Mouse (Mus musculus) CH12.LX (cell line): Measurements from ENCODE around the gene Acoxl. TPM values are rescaled to one million over a fixed set of nuclear protein-coding genes. Genes with fewer than 3 reads are reported as not detected.

Experiments
- DNase-seq: peaks from one replicate; pipeline ENCODE4 v3.0.0-alpha.2; 2013; ENCODE audit errors: extremely low read depth
- H3K27ac ChIP-seq: 2 replicates; pipeline ENCODE4 v1.5.1; 2012; ENCODE audit warnings: low read depth, mild to moderate bottlenecking, control low read depth, moderate library complexity; ENCODE audit not compliant: insufficient read depth
- H3K27me3 ChIP-seq: replicated peaks from 2 replicates; pipeline ENCODE3; 2012; ENCODE audit warnings: inconsistent platforms
- H3K36me3 ChIP-seq, 2 experiments: replicated peaks in 1 of 2; 2 replicates each; pipeline versions ENCODE3 to v1.6.1; 2012; ENCODE audit warnings: inconsistent platforms in 1 of 2, low read length in 1 of 2, mild to moderate bottlenecking in 1 of 2, mixed read lengths in 1 of 2, moderate library complexity in 1 of 2; ENCODE audit not compliant: control insufficient read depth in 1 of 2, insufficient read depth in 1 of 2
- H3K4me1 ChIP-seq, 2 experiments: 2 replicates each; pipeline ENCODE4 v1.6.1; 2012; ENCODE audit warnings: inconsistent platforms in 1 of 2, moderate library complexity in 1 of 2; ENCODE audit not compliant: insufficient read depth in 2 of 2, control insufficient read depth in 1 of 2
- H3K4me2 ChIP-seq: 2 replicates; pipeline ENCODE4 v1.6.1; 2012; ENCODE audit warnings: low read depth, mild to moderate bottlenecking, control low read depth; ENCODE audit not compliant: poor library complexity, insufficient read depth, severe bottlenecking
- H3K4me3 ChIP-seq, 3 experiments: fragments of 150-350 bp in 1 of 3; sonication (generic) in 1 of 3; replicated peaks in 1 of 3; 2 replicates each; pipeline versions ENCODE3 to v1.5.1; 2011 to 2012; ENCODE audit warnings: low read depth in 2 of 3, low read length in 2 of 3, mild to moderate bottlenecking in 2 of 3, moderate library complexity in 2 of 3, control low read depth in 1 of 3, improper control_type of control experiment in 1 of 3, inconsistent platforms in 1 of 3, mixed read lengths in 1 of 3; ENCODE audit not compliant: poor library complexity in 1 of 3
- H3K79me2 ChIP-seq: replicated peaks from 2 replicates; pipeline ENCODE4 v1.6.1; 2012; ENCODE audit warnings: mild to moderate bottlenecking, moderate library complexity; ENCODE audit not compliant: control insufficient read depth, poor library complexity, insufficient read depth, severe bottlenecking; ENCODE audit errors: extremely low read depth
- H3K9ac ChIP-seq: 2 replicates; pipeline ENCODE4 v1.6.1; 2012; ENCODE audit warnings: low read depth, mild to moderate bottlenecking, control low read depth, moderate library complexity; ENCODE audit not compliant: insufficient read depth
- H3K9me3 ChIP-seq: replicated peaks from 2 replicates; pipeline ENCODE3; 2012; ENCODE audit warnings: low read length, inconsistent platforms, mixed read lengths
- CHD1 ChIP-seq: IDR thresholded peaks from 2 replicates; pipeline ENCODE4 v1.6.1; 2012; ENCODE audit warnings: low read depth, low read length, improper control_type of control experiment, inconsistent platforms
- CHD2 ChIP-seq: IDR thresholded peaks from 2 replicates; pipeline ENCODE4 v1.6.1; 2011; ENCODE audit warnings: low read length, improper control_type of control experiment
- CTCF ChIP-seq, 2 experiments: IDR thresholded peaks in 1 of 2; conservative IDR thresholded peaks in 1 of 2; 2 replicates each; pipeline ENCODE4 v1.5.1; 2011 to 2012; ENCODE audit warnings: low read depth in 2 of 2, low read length in 2 of 2, improper control_type of control experiment in 1 of 2, inconsistent platforms in 1 of 2, mild to moderate bottlenecking in 1 of 2, moderate library complexity in 1 of 2
- ELF1 ChIP-seq: IDR thresholded peaks from 2 replicates; pipeline ENCODE4 v1.6.1; 2014; ENCODE audit warnings: low read depth, mild to moderate bottlenecking, inconsistent platforms, low read length, improper control_type of control experiment
- EP300 ChIP-seq: IDR thresholded peaks from 2 replicates; pipeline ENCODE4 v1.6.1; 2011; ENCODE audit warnings: low read length, improper control_type of control experiment
- HCFC1 ChIP-seq: IDR thresholded peaks from 2 replicates; pipeline ENCODE4 v1.6.1; 2012; ENCODE audit warnings: low read depth, mild to moderate bottlenecking, inconsistent platforms, low read length, improper control_type of control experiment
- IRF4 ChIP-seq: IDR thresholded peaks from 2 replicates; pipeline ENCODE4 v1.6.1; 2014; ENCODE audit warnings: low read depth, mild to moderate bottlenecking, inconsistent platforms, low read length, improper control_type of control experiment
- JUN ChIP-seq: IDR thresholded peaks from 2 replicates; pipeline ENCODE4 v1.6.1; 2011; ENCODE audit warnings: low read depth, mild to moderate bottlenecking, low read length, improper control_type of control experiment, moderate library complexity; ENCODE audit not compliant: insufficient read depth
- JUND ChIP-seq: conservative IDR thresholded peaks from 2 replicates; pipeline ENCODE4 v1.6.1; 2011; ENCODE audit warnings: low read depth, low read length, improper control_type of control experiment
- KAT2A ChIP-seq: IDR thresholded peaks from 2 replicates; pipeline ENCODE4 v1.6.1; 2012; ENCODE audit warnings: low read length, improper control_type of control experiment, inconsistent platforms; ENCODE audit not compliant: insufficient replicate concordance
- MAFK ChIP-seq: IDR thresholded peaks from 2 replicates; pipeline ENCODE4 v1.6.1; 2011; ENCODE audit warnings: low read length, improper control_type of control experiment; ENCODE audit not compliant: insufficient replicate concordance
- MAX ChIP-seq: IDR thresholded peaks from 2 replicates; pipeline ENCODE4 v1.6.1; 2011; ENCODE audit warnings: low read length, improper control_type of control experiment
- MXI1 ChIP-seq: IDR thresholded peaks from 2 replicates; pipeline ENCODE4 v1.6.1; 2011; ENCODE audit warnings: mild to moderate bottlenecking, low read depth, low read length, improper control_type of control experiment
- MYC ChIP-seq: IDR thresholded peaks from 2 replicates; pipeline ENCODE4 v1.6.1; 2011; ENCODE audit warnings: low read depth, mild to moderate bottlenecking, improper control_type of control experiment, low read length
- NELFE ChIP-seq: IDR thresholded peaks from 2 replicates; pipeline ENCODE4 v1.6.1; 2011; ENCODE audit warnings: low read depth, low read length, improper control_type of control experiment
- POLR2AphosphoS2 ChIP-seq: IDR thresholded peaks from 2 replicates; pipeline ENCODE4 v1.6.1; 2011; ENCODE audit warnings: low read depth, low read length, improper control_type of control experiment
- RAD21 ChIP-seq: IDR thresholded peaks from 2 replicates; pipeline ENCODE4 v1.6.1; 2011; ENCODE audit warnings: low read depth, mild to moderate bottlenecking, low read length, improper control_type of control experiment, moderate library complexity
- SIN3A ChIP-seq: IDR thresholded peaks from 2 replicates; pipeline ENCODE4 v1.6.1; 2012; ENCODE audit warnings: low read length, improper control_type of control experiment, inconsistent platforms
- SMC3 ChIP-seq: IDR thresholded peaks from 2 replicates; pipeline ENCODE4 v1.6.1; 2011; ENCODE audit warnings: low read depth, low read length, improper control_type of control experiment
- TCF12 ChIP-seq: IDR thresholded peaks from 2 replicates; pipeline ENCODE4 v1.6.1; 2014; ENCODE audit warnings: low read depth, mild to moderate bottlenecking, inconsistent platforms, low read length, improper control_type of control experiment
- UBTF ChIP-seq: IDR thresholded peaks from 2 replicates; pipeline ENCODE4 v1.6.1; 2012; ENCODE audit warnings: low read depth, mild to moderate bottlenecking, inconsistent platforms, low read length, improper control_type of control experiment, moderate library complexity
- ZC3H11A ChIP-seq: IDR thresholded peaks from 2 replicates; pipeline ENCODE4 v1.6.1; 2012; ENCODE audit warnings: low read depth, mild to moderate bottlenecking, inconsistent platforms, low read length, improper control_type of control experiment
- ZKSCAN1 ChIP-seq: IDR thresholded peaks from 2 replicates; pipeline ENCODE4 v1.6.1; 2012; ENCODE audit warnings: low read depth, inconsistent platforms, low read length, improper control_type of control experiment, borderline replicate concordance
- ZMIZ1 ChIP-seq: IDR thresholded peaks from 2 replicates; pipeline ENCODE4 v1.6.1; 2012; ENCODE audit warnings: low read depth, mild to moderate bottlenecking, inconsistent platforms, low read length, improper control_type of control experiment
- ZNF384 ChIP-seq: IDR thresholded peaks from 2 replicates; pipeline ENCODE4 v1.6.1; 2012; ENCODE audit warnings: low read depth, low read length, improper control_type of control experiment, inconsistent platforms
- dilution Hi-C: fragments of 300-500 bp; cut with MboI; formaldehyde crosslinking; loops from 2 replicates; pipeline ENCODE4 v1.14.3; 2020; ENCODE audit warnings: low sequenced_read_pairs; ENCODE audit not compliant: extremely low pct_unique_long_range_greater_than_20kb, extremely low pct_ligation_motif_present
- in situ Hi-C: fragments of 300-500 bp; cut with MboI; formaldehyde crosslinking; loops from 3 replicates; pipeline ENCODE4 v1.14.3; 2019; ENCODE audit warnings: low sequenced_read_pairs, low pct_ligation_motif_present, low pct_unique_long_range_greater_than_20kb, mixed read lengths
- polyA plus RNA-seq: library from polyadenylated mRNA; unstranded; fragments of >175 nt; gene quantifications from 2 replicates; pipeline ENCODE4 v1.2.1, GENCODE M21; 2012; ENCODE audit warnings: low read depth; ENCODE audit not compliant: insufficient read length
- total RNA-seq, 2 experiments: library from RNA; depleted of rRNA; stranded (reverse); fragments of 300-350 nt in 1 of 2; fragments of >200 nt in 1 of 2; gene quantifications; 2 replicates each; pipeline ENCODE4 v1.2.3; 2012 to 2014

The Acoxl gene
- total and polyA plus RNA-seq, 3 experiments = 0.25 to 0.43 TPM; not detected in 1

DNA sequence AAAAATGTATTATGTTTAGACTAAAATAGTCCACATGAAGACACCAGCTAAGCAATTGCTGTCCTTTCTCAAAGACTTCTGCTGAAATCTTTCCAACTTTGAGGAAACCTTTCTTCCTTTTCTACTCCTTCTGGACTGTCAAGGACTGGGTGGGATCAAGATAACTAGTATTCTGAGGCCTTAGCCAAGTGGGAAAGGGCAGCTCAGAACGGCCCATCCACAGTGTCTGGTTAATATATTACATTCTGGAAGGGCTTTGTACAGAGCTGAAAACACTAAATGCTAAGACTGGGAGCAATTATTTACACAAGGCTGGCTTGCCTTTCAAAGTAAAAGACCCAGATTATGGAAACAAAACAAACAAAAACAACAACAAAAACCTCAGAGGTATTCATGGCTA lies 256.6 kb downstream of the Acoxl start:
- H3K9me3 ChIP-seq = no peaks in the 10 kb centered on the region
- H3K79me2 ChIP-seq = no peaks in the 10 kb centered on the region
- no peaks in the 10 kb centered on the region for H3K36me3 ChIP-seq
- no peak overlapping the region for H3K4me2 ChIP-seq
- H3K27ac ChIP-seq = no peak overlapping the region
- TF ChIP-seq KAT2A (no peak), JUND (no peak), MYC (no peak), MXI1 (no peak), UBTF (no peak), ELF1 (no peak), JUN (no peak), SMC3 (no peak), CTCF (conservative IDR thresholded peaks at IDR 0.05 in 1 of 2, IDR thresholded peaks at IDR 0.05 in 1 of 2; ENCODE audit: low read depth in 2 of 2, low read length in 2 of 2) (no peak), EP300 (no peak), CHD2 (no peak), NELFE (no peak), IRF4 (no peak)
- H3K4me1 ChIP-seq = peaks cover 38 to 84% of the 10 kb centered on the region in 2 experiments
- DNase-seq = no peak
- H3K27me3 ChIP-seq = no peaks in the 10 kb centered on the region
- no peak overlapping the region for H3K4me3 ChIP-seq
- no peak overlapping the region for H3K9ac ChIP-seq
- dilution Hi-C loops = no loop called here
- in situ Hi-C loops = loop anchor here (25.0 kb wide), 1 partner anchor 208 kb away; no protein-coding TSS in a partner anchor

DNA sequence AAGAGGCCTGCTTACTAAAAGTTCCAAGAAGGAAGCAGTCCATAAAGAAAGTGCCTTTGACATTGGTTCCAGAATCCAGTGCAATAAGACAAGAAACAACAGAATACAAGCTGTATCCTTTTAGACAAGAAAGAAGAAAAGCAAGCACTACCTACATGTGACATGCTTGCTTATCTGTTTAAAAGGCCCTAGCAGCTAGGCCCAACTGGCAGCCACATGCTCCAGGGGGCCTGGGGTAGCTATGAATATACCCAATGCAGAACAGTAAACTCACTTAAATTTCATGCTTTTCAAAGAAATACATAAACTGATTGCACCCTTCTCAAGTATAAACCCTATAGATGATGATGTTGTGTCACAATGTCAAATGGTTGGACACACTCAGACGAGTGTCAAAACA lies 257.4 kb downstream of the Acoxl start:
- H3K4me2 ChIP-seq = no peak overlapping the region
- in situ Hi-C loops = loop anchor here (25.0 kb wide), 1 partner anchor 209 kb away; no protein-coding TSS in a partner anchor
- peaks cover 30 to 84% of the 10 kb centered on the region in 2 experiments for H3K4me1 ChIP-seq
- H3K4me3 ChIP-seq = no peak overlapping the region
- H3K9me3 ChIP-seq = no peaks in the 10 kb centered on the region
- no peak for DNase-seq
- H3K9ac ChIP-seq = no peak overlapping the region
- no peak overlapping the region for H3K27ac ChIP-seq
- no peak for TF ChIP-seq MAFK
- TF ChIP-seq JUND = no peak
- no peak for TF ChIP-seq MAX
- no peak for TF ChIP-seq ZMIZ1
- TF ChIP-seq RAD21 = no peak
- no peak for TF ChIP-seq ZNF384
- TF ChIP-seq CHD2 = no peak
- TF ChIP-seq ZC3H11A = no peak
- TF ChIP-seq TCF12 = no peak
- TF ChIP-seq POLR2AphosphoS2 = no peak
- TF ChIP-seq ZKSCAN1 = no peak
- no peak for TF ChIP-seq CTCF (conservative IDR thresholded peaks at IDR 0.05 in 1 of 2, IDR thresholded peaks at IDR 0.05 in 1 of 2; ENCODE audit: low read depth in 2 of 2, low read length in 2 of 2)
- no peak for TF ChIP-seq CHD1
- no peak for TF ChIP-seq HCFC1
- TF ChIP-seq SIN3A = no peak
- TF ChIP-seq MXI1 = no peak
- TF ChIP-seq ELF1 = no peak
- TF ChIP-seq, all 38 proteins: peak for 0
- no peaks in the 10 kb centered on the region for H3K27me3 ChIP-seq
- dilution Hi-C loops = no loop called here
- no peaks in the 10 kb centered on the region for H3K79me2 ChIP-seq
- no peaks in the 10 kb centered on the region for H3K36me3 ChIP-seq
